Mouse (Mus musculus) fat pad, adult 2 months (tissue): ENCODE measurements around the gene Rasl11a.
"Not testable (repeated sequence)": the region's sequence is repeated elsewhere in the genome, so short reads cannot be mapped to it uniquely, and the experiment has no call there.

ENCODE experiments used
- DNase-seq: peaks from one replicate; pipeline ENCODE4 v3.0.0-alpha.2; 2011; ENCODE audit warnings: low read depth, low spot score; ENCODE audit errors: extremely low read depth

Rasl11a gene

GRCm38 (mm10) chr5:146891127-146891526 is 46.3 kb downstream of the Rasl11a start:
- DNase-seq = no peak

- DNase-seq = no peak
Observed at GRCm38 (mm10) chr5:146892904-146893303, 48.0 kb downstream of the Rasl11a start.

- DNase-seq = no peak
Observed at GRCm38 (mm10) chr5:146893478-146894182, 48.8 kb downstream of the Rasl11a start.

- DNase-seq = not testable (repeated sequence)
Observed at GRCm38 (mm10) chr5:146895667-146896066, 50.8 kb downstream of the Rasl11a start.

- no peak for DNase-seq
Observed at GRCm38 (mm10) chr5:146896973-146897372, 52.1 kb downstream of the Rasl11a start.
